Mouse (Mus musculus): ENCODE measurements around the gene Eprs.

- no peak for TF ChIP-seq CTCF (IDR thresholded peaks at IDR 0.05; ENCODE audit: insufficient read depth, low read length)
- TF ChIP-seq POLR2A (IDR thresholded peaks at IDR 0.05; ENCODE audit: borderline replicate concordance, extremely low read depth, low read depth, low read length), result no peak
Measured at GRCm38 (mm10) chr1:185420776-185421175, 57.9 kb downstream of the Eprs start.

All from lung, adult 2 months (tissue).